Mouse (Mus musculus) hematopoietic stem cell, adult 5-6 weeks (primary cell): ENCODE results near the gene Sap30l. TPM values are rescaled to one million over a fixed set of nuclear protein-coding genes. Genes with fewer than 3 reads are reported as not detected.
A peak's percentile ranks its signal among the peaks of the same experiment; 100 is the strongest.

Source experiments
- ATAC-seq, 2 experiments: fragments of 125-278 bp in 1 of 2; replicated peaks in 1 of 2; 2 replicates each; pipeline ENCODE4 v1.8.0; 2016 to 2017; ENCODE audit warnings: inconsistent platforms in 2 of 2, mild to moderate bottlenecking in 2 of 2, moderate number of reproducible peaks in 2 of 2, low read depth in 1 of 2, moderate TSS enrichment in 1 of 2; ENCODE audit not compliant: low FRiP score in 2 of 2, poor library complexity in 2 of 2, severe bottlenecking in 2 of 2, insufficient read depth in 1 of 2, low TSS enrichment in 1 of 2
- total RNA-seq: library from RNA; stranded (forward); fragments of 172-1452, 232-1000 nt; gene quantifications from 2 replicates; pipeline ENCODE4 v1.2.3, GENCODE M21; 2017

Gene Sap30l
- total RNA-seq, result 26.6 and 26.8 TPM in 2 replicates

GRCm38 (mm10) chr11:57800971-57801765 lies at the start of gene Sap30l:
TSS of gene Sap30l (plus strand) at chr11:57801637.
- ATAC-seq, result peak; percentile 100

GRCm38 (mm10) chr11:57753538-57754203 lies 47.8 kb upstream of the Sap30l start:
- ATAC-seq, result no peak

GRCm38 (mm10) chr11:57758621-57759020 lies 42.8 kb upstream of the Sap30l start:
- ATAC-seq, result no peak

DNA sequence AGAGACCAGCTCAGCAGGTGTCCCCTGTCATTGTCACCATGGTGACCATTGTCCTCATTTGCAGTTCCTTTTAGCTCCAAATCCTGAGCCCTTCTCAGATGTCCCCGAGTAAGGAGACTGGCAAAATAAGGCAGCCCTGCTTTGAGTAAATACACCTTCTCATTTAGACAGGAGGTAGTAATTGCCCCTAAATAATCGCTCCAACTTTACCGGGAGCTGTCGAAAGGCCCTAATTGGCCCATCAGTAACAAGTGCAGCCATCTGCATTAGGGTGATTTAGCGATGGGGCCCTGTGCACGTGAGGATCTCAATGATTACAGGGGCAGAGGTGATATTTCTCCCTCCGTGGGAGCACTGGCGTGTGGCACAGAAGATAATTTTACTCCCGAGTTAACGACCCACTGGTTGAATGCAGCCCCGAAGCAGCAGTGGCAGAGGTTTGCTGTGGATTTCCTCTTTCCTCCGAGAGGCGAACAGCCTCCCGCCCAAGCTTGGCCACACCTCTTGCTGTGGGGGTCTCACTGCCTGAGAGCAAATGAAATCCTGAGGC lies 40.9 kb upstream of the Sap30l start:
- ATAC-seq, result 0 out of 4 replicates have a peak, but pooled peaks have one; percentile 36 to 40

DNA sequence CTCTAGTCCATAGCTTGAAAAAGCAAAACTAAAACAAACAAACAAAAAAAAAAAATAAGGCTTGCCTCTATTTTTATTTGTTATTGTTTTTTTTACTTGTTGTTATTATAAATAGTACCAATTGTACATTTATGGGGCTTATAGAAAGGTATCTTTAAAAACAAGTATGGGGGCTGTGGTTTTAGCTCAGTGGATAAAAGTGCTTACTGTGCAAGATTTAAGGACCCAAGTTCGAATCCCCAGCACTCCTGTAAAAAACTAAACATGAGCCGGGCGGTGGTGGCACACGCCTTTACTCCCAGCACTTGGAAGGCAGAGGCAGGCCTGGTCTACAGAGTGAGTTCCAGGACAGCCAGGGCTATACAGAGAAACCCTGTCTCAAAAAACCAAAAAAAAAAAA lies 40.1 kb upstream of the Sap30l start:
- no peak for ATAC-seq

GRCm38 (mm10) chr11:57764124-57764523 lies 37.3 kb upstream of the Sap30l start:
- ATAC-seq, result no peak

GRCm38 (mm10) chr11:57766617-57767016 lies 34.8 kb upstream of the Sap30l start:
- ATAC-seq, result no peak

DNA sequence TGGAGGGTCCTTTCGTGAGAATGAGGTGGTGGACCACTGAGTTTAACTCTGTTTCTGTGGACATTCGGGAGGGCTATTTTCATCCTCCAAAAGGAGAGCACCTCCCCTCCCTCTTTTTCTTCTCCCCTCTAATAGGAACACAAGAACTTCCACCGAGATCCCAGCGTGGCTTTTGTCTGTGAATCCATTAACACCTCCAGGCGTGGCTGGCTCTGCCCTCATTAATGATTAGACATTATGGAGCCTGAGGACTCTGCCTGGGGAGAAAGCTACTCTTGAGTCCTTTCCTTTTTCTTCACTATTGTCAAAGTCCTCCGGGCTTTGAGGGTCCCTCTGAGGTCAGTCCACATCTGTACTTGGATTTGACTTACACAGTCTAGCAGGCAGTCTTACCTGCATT lies 34.3 kb upstream of the Sap30l start:
- ATAC-seq, result no peak

DNA sequence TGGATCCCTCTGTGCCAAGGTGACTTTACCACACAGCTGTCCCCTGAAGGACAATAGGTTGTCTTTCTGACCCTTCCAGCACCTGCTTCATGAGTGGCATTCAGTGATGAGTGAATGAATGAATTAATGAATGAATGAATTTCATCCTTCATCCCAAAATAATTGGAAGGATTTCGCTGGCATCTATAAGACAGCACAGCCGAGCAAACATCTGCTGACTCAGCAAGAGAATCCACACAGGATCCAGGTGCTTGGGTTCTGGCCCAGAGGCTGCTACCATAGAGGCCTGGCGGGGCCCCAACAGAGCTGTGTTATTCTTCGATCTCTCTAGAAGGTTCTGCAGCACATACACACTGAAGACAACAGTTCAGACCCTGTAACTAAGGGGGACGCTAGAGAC lies 30.7 kb upstream of the Sap30l start:
- ATAC-seq, result no peak

DNA sequence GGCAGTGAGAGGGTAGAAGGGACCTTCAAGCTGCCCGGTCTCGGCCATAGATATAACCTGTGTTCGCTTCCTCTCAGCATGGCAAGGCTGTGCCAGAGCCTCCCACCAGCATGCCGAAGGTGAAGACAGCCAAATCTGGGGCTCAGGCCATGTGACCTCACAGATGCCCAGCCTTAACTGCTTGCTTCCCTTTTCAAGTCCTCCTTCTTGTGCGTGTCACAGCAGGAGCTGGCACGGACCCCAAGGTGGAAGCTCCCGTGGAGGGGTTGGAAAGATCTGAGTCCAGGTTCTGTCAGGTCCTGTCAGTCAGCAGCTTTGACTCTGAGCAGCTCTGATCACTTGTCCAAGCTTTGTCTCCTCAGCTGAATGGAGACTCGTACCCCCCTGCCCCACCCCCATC lies 29.8 kb upstream of the Sap30l start:
- ATAC-seq, result no peak

- ATAC-seq, result no peak
These were observed 28.0 kb upstream of the Sap30l start for GRCm38 (mm10) chr11:57773479-57773878.

GRCm38 (mm10) chr11:57773936-57774335 lies 27.5 kb upstream of the Sap30l start:
- no peak for ATAC-seq

DNA sequence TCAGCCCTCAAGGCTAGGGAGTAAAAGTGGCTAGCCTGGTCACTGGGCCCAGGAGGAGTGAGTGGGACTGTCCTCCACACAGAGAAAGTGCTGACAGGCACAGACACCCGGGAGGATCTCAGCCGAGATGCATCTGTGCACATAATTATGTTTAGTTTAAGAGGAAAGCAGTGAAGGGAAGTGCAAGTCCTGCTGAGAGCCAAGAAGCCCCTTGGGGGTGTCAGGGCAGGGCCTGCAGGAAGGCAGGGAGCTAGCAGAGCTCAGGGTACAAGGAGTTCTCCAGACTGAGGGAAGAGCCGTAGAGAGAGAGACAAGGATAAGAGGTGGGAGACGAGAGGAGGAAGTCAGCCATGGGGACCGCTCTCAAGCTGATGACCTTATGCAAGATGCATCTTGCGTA lies 25.6 kb upstream of the Sap30l start:
- no peak for ATAC-seq

GRCm38 (mm10) chr11:57776546-57776945 lies 24.9 kb upstream of the Sap30l start:
- ATAC-seq, result no peak

DNA sequence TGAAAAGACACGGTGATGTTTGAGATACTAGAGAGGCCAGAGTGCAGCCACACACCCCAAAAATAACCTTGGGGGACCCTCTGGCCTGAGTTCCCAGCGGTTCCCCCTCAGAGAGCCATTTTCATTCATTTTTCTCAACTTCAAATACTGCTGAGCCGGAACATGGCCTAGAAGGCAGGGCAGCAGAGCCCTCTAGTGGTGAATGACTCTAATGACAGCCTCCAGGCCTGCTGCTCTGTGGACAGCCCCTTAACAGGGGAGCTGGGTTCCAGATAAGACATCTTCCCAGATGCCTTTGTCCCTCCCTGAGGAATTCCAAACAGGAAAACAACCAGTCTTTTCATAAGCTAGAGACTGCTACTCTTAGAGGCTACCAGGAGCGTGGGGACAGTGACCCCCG lies 23.1 kb upstream of the Sap30l start:
- ATAC-seq, result peak; percentile 78 to 79; a peak in 3 of 4 replicates

GRCm38 (mm10) chr11:57779824-57780223 lies 21.6 kb upstream of the Sap30l start:
- ATAC-seq, result no peak

GRCm38 (mm10) chr11:57786616-57787418 lies 14.6 kb upstream of the Sap30l start:
- no peak for ATAC-seq

- no peak; a peak in 1 of 4 replicates for ATAC-seq
These were observed 13.5 kb upstream of the Sap30l start for GRCm38 (mm10) chr11:57787913-57788312.
